Mouse (Mus musculus): Measurements from ENCODE around the gene Mgat3. TPM values are rescaled to one million over a fixed set of nuclear protein-coding genes. Genes with fewer than 3 reads are reported as not detected.

Mgat3 gene
- polyA plus RNA-seq, 1 experiment = 79.8 TPM

GRCm38 (mm10) chr15:80147090-80147489, 26.4 kb upstream of the Mgat3 start:
- Histone ChIP-seq H3K4me1 (ENCODE audit: control insufficient read depth, insufficient read depth, low read length) (peaks cover 2% of the 10 kb centered on the region; the same call in 1 of the 2 replicates), H3K4me3 (ENCODE audit: insufficient read depth, low read length) (no peak overlapping the region), H3K27ac (ENCODE audit: insufficient read depth, low read length) (no peak overlapping the region)
- no peak for TF ChIP-seq POLR2A (IDR thresholded peaks at IDR 0.05; ENCODE audit: extremely low read depth, insufficient read depth, low read length)
- TF ChIP-seq CTCF (IDR thresholded peaks at IDR 0.05; ENCODE audit: extremely low read depth, insufficient read depth, low read length) = no peak

GRCm38 (mm10) chr15:80147511-80147910, 26.0 kb upstream of the Mgat3 start:
- Histone ChIP-seq H3K27ac (ENCODE audit: insufficient read depth, low read length) (no peak overlapping the region), H3K4me1 (ENCODE audit: control insufficient read depth, insufficient read depth, low read length) (peaks cover 2% of the 10 kb centered on the region; the same call in 1 of the 2 replicates), H3K4me3 (ENCODE audit: insufficient read depth, low read length) (no peak overlapping the region)
- TF ChIP-seq POLR2A (IDR thresholded peaks at IDR 0.05; ENCODE audit: extremely low read depth, insufficient read depth, low read length) = no peak
- TF ChIP-seq CTCF (IDR thresholded peaks at IDR 0.05; ENCODE audit: extremely low read depth, insufficient read depth, low read length) = no peak

- TF ChIP-seq CTCF (IDR thresholded peaks at IDR 0.05; ENCODE audit: extremely low read depth, insufficient read depth, low read length) (no peak), POLR2A (IDR thresholded peaks at IDR 0.05; ENCODE audit: extremely low read depth, insufficient read depth, low read length) (no peak)
- no peak overlapping the region for H3K27ac ChIP-seq (ENCODE audit: insufficient read depth, low read length)
- peaks cover 2% of the 10 kb centered on the region; the same call in 1 of the 2 replicates for H3K4me1 ChIP-seq (ENCODE audit: control insufficient read depth, insufficient read depth, low read length)
These were observed 25.0 kb upstream of the Mgat3 start for GRCm38 (mm10) chr15:80148565-80148964.

GRCm38 (mm10) chr15:80149517-80149916, 24.0 kb upstream of the Mgat3 start:
- no peak for TF ChIP-seq POLR2A (IDR thresholded peaks at IDR 0.05; ENCODE audit: extremely low read depth, insufficient read depth, low read length)
- TF ChIP-seq CTCF (IDR thresholded peaks at IDR 0.05; ENCODE audit: extremely low read depth, insufficient read depth, low read length) = no peak
- Histone ChIP-seq H3K4me1 (ENCODE audit: control insufficient read depth, insufficient read depth, low read length) (peaks cover 2% of the 10 kb centered on the region; the same call in 1 of the 2 replicates), H3K4me3 (ENCODE audit: insufficient read depth, low read length) (no peak overlapping the region), H3K27ac (ENCODE audit: insufficient read depth, low read length) (no peak overlapping the region)

More at GRCm38 (mm10) chr15:80148565-80148964, 25.0 kb upstream of the Mgat3 start:
- H3K4me3 ChIP-seq (ENCODE audit: insufficient read depth, low read length) = no peak overlapping the region

- Histone ChIP-seq H3K4me1 (ENCODE audit: control insufficient read depth, insufficient read depth, low read length) (no peaks in the 10 kb centered on the region), H3K4me3 (ENCODE audit: insufficient read depth, low read length) (no peak overlapping the region), H3K27ac (ENCODE audit: insufficient read depth, low read length) (no peak overlapping the region)
- TF ChIP-seq CTCF (IDR thresholded peaks at IDR 0.05; ENCODE audit: extremely low read depth, insufficient read depth, low read length) = no peak
- TF ChIP-seq POLR2A (IDR thresholded peaks at IDR 0.05; ENCODE audit: extremely low read depth, insufficient read depth, low read length) = no peak
These were observed 20.9 kb upstream of the Mgat3 start for GRCm38 (mm10) chr15:80152663-80153062.

- Histone ChIP-seq H3K4me3 (ENCODE audit: insufficient read depth, low read length) (no peak overlapping the region), H3K4me1 (ENCODE audit: control insufficient read depth, insufficient read depth, low read length) (no peaks in the 10 kb centered on the region), H3K27ac (ENCODE audit: insufficient read depth, low read length) (no peak overlapping the region)
- TF ChIP-seq CTCF (IDR thresholded peaks at IDR 0.05; ENCODE audit: extremely low read depth, insufficient read depth, low read length) = no peak
- no peak for TF ChIP-seq POLR2A (IDR thresholded peaks at IDR 0.05; ENCODE audit: extremely low read depth, insufficient read depth, low read length)
These were observed 19.8 kb upstream of the Mgat3 start for GRCm38 (mm10) chr15:80153757-80154156.

GRCm38 (mm10) chr15:80155707-80156106, 17.8 kb upstream of the Mgat3 start:
- Histone ChIP-seq H3K4me3 (ENCODE audit: insufficient read depth, low read length) (no peak overlapping the region), H3K27ac (ENCODE audit: insufficient read depth, low read length) (no peak overlapping the region), H3K4me1 (ENCODE audit: control insufficient read depth, insufficient read depth, low read length) (no peaks in the 10 kb centered on the region)
- TF ChIP-seq CTCF (IDR thresholded peaks at IDR 0.05; ENCODE audit: extremely low read depth, insufficient read depth, low read length) = no peak
- no peak for TF ChIP-seq POLR2A (IDR thresholded peaks at IDR 0.05; ENCODE audit: extremely low read depth, insufficient read depth, low read length)

GRCm38 (mm10) chr15:80157197-80157943, 16.2 kb upstream of the Mgat3 start:
- Histone ChIP-seq H3K4me1 (ENCODE audit: control insufficient read depth, insufficient read depth, low read length) (no peaks in the 10 kb centered on the region), H3K4me3 (ENCODE audit: insufficient read depth, low read length) (no peak overlapping the region), H3K27ac (ENCODE audit: insufficient read depth, low read length) (no peak overlapping the region)
- TF ChIP-seq CTCF (IDR thresholded peaks at IDR 0.05; ENCODE audit: extremely low read depth, insufficient read depth, low read length) (no peak), POLR2A (IDR thresholded peaks at IDR 0.05; ENCODE audit: extremely low read depth, insufficient read depth, low read length) (no peak)

GRCm38 (mm10) chr15:80158001-80158706, 15.4 kb upstream of the Mgat3 start:
- Histone ChIP-seq H3K27ac (ENCODE audit: insufficient read depth, low read length) (no peak overlapping the region), H3K4me3 (ENCODE audit: insufficient read depth, low read length) (no peak overlapping the region), H3K4me1 (ENCODE audit: control insufficient read depth, insufficient read depth, low read length) (no peaks in the 10 kb centered on the region)
- TF ChIP-seq POLR2A (IDR thresholded peaks at IDR 0.05; ENCODE audit: extremely low read depth, insufficient read depth, low read length) (no peak), CTCF (IDR thresholded peaks at IDR 0.05; ENCODE audit: extremely low read depth, insufficient read depth, low read length) (no peak)

All from cortical plate, adult 2 months (tissue).